ENCODE assay signal across 10 mouse cellular contexts in the genomic region with DNA sequence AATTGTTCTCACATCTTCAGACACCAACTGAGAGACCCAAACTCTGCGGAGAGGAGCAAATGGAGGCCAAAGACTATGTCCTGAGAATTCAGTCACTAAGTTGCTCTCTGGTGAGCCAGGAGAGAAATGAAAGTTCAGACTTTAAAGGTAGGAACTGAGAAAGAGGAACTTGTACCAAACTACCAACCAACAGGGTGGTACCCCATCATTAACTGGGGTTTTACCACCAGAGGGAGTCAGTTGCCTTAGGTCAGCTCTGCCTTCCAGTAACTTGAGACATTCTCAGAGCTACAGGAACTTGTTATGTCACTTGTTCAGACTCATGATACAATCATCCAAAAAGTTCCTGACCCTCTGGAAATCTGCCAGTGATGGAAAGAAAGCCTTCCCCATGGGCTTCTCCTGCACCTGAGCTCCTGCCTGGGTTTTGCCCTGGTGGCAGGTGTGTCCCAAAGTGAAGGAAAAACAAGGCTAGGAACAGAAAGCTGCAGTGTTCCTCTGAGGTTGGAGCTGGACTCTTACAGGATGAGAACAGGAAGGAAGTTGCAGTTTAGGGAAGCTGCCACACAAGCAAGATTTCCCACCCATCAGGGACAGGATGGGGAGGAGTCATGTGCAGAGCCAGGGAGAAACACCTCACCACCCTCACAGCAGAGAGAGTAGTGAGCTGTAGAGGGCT. TPM values are rescaled to one million over a fixed set of nuclear protein-coding genes. Genes with fewer than 3 reads are reported as not detected.
DNase-seq lines count a peak whose midpoint lies in the region; ATAC-seq lines count a peak whose summit lies in the region.
"Had no signal": no experiment of that assay in that cellular context is flagged by ENCODE, and none has a peak within 500 bp of the region (broad histone marks: within the 10 kb centered on the region; RNA-seq: fewer than 3 reads in every experiment).

Gene Trim30b (minus strand): TSS at position 149 of the 679 bp plus-strand sequence.

- H3K9me3 ChIP-seq in liver, embryonic 15.5 days (replicated peaks): no peaks in the 10 kb centered on the region
- H3K9me3 ChIP-seq: limb, embryonic 13.5 days; stomach, embryonic 15.5 days had no signal

- H3K27me3 ChIP-seq in liver, embryonic 15.5 days: no peaks in the 10 kb centered on the region
- H3K27me3 ChIP-seq in splenic B cell, adult 2 months (ENCODE audit: control insufficient read depth, insufficient read depth, low read length, poor library complexity, severe bottlenecking): no peaks in the 10 kb centered on the region
- H3K27me3 ChIP-seq: limb, embryonic 13.5 days; stomach, embryonic 15.5 days had no signal

- H3K27ac ChIP-seq in liver, embryonic 15.5 days (replicated peaks): no peak within 1 kb of the TSS
- H3K27ac ChIP-seq: limb, embryonic 13.5 days; stomach, embryonic 15.5 days had no signal

- H3K4me3 ChIP-seq in liver, embryonic 15.5 days (replicated peaks): no peak within 1 kb of the TSS
- H3K4me3 ChIP-seq: limb, embryonic 13.5 days; stomach, embryonic 15.5 days had no signal

- no peaks in the 10 kb centered on the region for H3K36me3 ChIP-seq in liver, embryonic 15.5 days (replicated peaks)
- H3K36me3 ChIP-seq in splenic B cell, adult 2 months (ENCODE audit: control insufficient read depth, insufficient read depth, low read length, poor library complexity, severe bottlenecking): peaks cover 3% of the 10 kb centered on the region; the same call in 1 of the 2 replicates
- H3K36me3 ChIP-seq: limb, embryonic 13.5 days; stomach, embryonic 15.5 days had no signal

- ATAC-seq in liver, embryonic 15.5 days (ENCODE audit: insufficient read depth): peak; percentile 62
- no peak for ATAC-seq in erythroid progenitor cell, adult 5-6 weeks (replicated peaks; ENCODE audit: low FRiP score, poor library complexity, severe bottlenecking)

- H3K4me2 ChIP-seq in liver, embryonic 15.5 days: no peak within 1 kb of the TSS
- H3K4me2 ChIP-seq: limb, embryonic 13.5 days; stomach, embryonic 15.5 days had no signal

- peak; percentile 14 for DNase-seq in layer of hippocampus, adult 9-11 months
- DNase-seq in layer of hippocampus, adult 8-10 months (ENCODE audit: low spot score in 2 of 2): no peak
- peak; percentile 7 for DNase-seq in adipocyte (ENCODE audit: low spot score)
- peak; percentile 89 for DNase-seq in splenic B cell, adult 2 months (ENCODE audit: low read depth, low spot score)
- DNase-seq in urinary bladder, postnatal 36 days (ENCODE audit: low spot score in 2 of 2): no peak
- no peak for DNase-seq in frontal cortex, postnatal 14 days (ENCODE audit: low spot score in 2 of 2)

- H3K4me1 ChIP-seq in liver, embryonic 15.5 days (replicated peaks): no peaks in the 10 kb centered on the region
- H3K4me1 ChIP-seq: limb, embryonic 13.5 days; stomach, embryonic 15.5 days had no signal

- WGBS in liver, embryonic 15.5 days (ENCODE audit: insufficient replicate concordance): 44% methylated on average over 1 of the region's 1 CpGs

- no peak within 1 kb of the TSS for H3K9ac ChIP-seq in liver, embryonic 15.5 days
- H3K9ac ChIP-seq: limb, embryonic 13.5 days; stomach, embryonic 15.5 days had no signal

RNA-seq across cellular contexts. Expression of gene Trim30b, which starts in this region (rescaled TPM):
- under 1 TPM in 3 of 4 experiments, not detected in 1; 0.18 to 0.33 (median 0.25) TPM for total RNA-seq in layer of hippocampus, adult 8-10 months (2022)
- polyA plus RNA-seq in liver, embryonic 15.5 days (2015; fragmentation: Nextera tagmentation; extraction: Ambion mirVana): 0.28 and 0.36 TPM in 2 replicates
- total RNA-seq in erythroid progenitor cell, adult 5-6 weeks (2015; ENCODE audit: low replicate concordance): 6.5 and 8.0 TPM in 2 replicates
- total RNA-seq in erythroid progenitor cell, adult 5-6 weeks (2017; ENCODE audit: low replicate concordance): 1.3 and 2.7 TPM in 2 replicates
- polyA plus RNA-seq: limb, embryonic 13.5 days had no signal

Comparison
In these comparisons a context has a peak if more than half of its experiments do, and no peak if none do; other contexts are left out.
1. DNase-seq: peak in layer of hippocampus, adult 9-11 months (single experiment), adipocyte (single experiment) and splenic B cell, adult 2 months (single experiment); none in layer of hippocampus, adult 8-10 months (0 of 2), urinary bladder, postnatal 36 days (0 of 2) and frontal cortex, postnatal 14 days (0 of 2).
2. Peak in ATAC-seq in liver, embryonic 15.5 days; RNA of the gene not detected or under 1 TPM.